Mouse (Mus musculus): Measurements from ENCODE around the gene Scamp3.
A peak's percentile ranks its signal among the peaks of the same experiment; 100 is the strongest.

The Scamp3 gene

GRCm38 (mm10) chr3:89163123-89163522 is 14.2 kb upstream of the Scamp3 start:
- no peak for DNase-seq (ENCODE audit: low spot score in 2 of 2)

- DNase-seq (ENCODE audit: low spot score in 2 of 2) = no peak
Observed at GRCm38 (mm10) chr3:89163643-89164245, 13.5 kb upstream of the Scamp3 start.

- DNase-seq (ENCODE audit: low spot score in 2 of 2) = peak; percentile 90 to 96
Observed at GRCm38 (mm10) chr3:89164506-89165267, 12.6 kb upstream of the Scamp3 start, which contains the start of gene Clk2. TSS of gene Clk2 (plus strand) at chr3:89164795.

- DNase-seq (ENCODE audit: low spot score in 2 of 2) = no peak
Observed at GRCm38 (mm10) chr3:89165268-89165870, 11.9 kb upstream of the Scamp3 start.

GRCm38 (mm10) chr3:89166945-89167344 is 10.3 kb upstream of the Scamp3 start:
- DNase-seq (ENCODE audit: low spot score in 2 of 2) = no peak

GRCm38 (mm10) chr3:89174844-89175243 is 2.4 kb upstream of the Scamp3 start:
- no peak for DNase-seq (ENCODE audit: low spot score in 2 of 2)

GRCm38 (mm10) chr3:89175544-89175943 is 1.7 kb upstream of the Scamp3 start:
- no peak for DNase-seq (ENCODE audit: low spot score in 2 of 2)

GRCm38 (mm10) chr3:89176421-89176820 is 852 bp upstream of the Scamp3 start:
- DNase-seq (ENCODE audit: low spot score in 2 of 2) = no peak

- DNase-seq (ENCODE audit: low spot score in 2 of 2) = no peak
Observed at GRCm38 (mm10) chr3:89178107-89178385, 773 bp downstream of the Scamp3 start.

- DNase-seq (ENCODE audit: low spot score in 2 of 2) = no peak
Observed at GRCm38 (mm10) chr3:89179056-89179455, 1.8 kb downstream of the Scamp3 start.

- no peak for DNase-seq (ENCODE audit: low spot score in 2 of 2)
Observed at GRCm38 (mm10) chr3:89181749-89182500, 4.7 kb downstream of the Scamp3 start.

- no peak for DNase-seq (ENCODE audit: low spot score in 2 of 2)
Observed at GRCm38 (mm10) chr3:89182531-89183057, 5.3 kb downstream of the Scamp3 start.

GRCm38 (mm10) chr3:89183058-89183958 is 6.0 kb downstream of the Scamp3 start, which contains the start of gene Fam189b:
TSS of gene Fam189b (plus strand) at chr3:89183143.
- DNase-seq (ENCODE audit: low spot score in 2 of 2) = peak in 1 of 2 experiments; percentile 72

- DNase-seq (ENCODE audit: low spot score in 2 of 2) = no peak
Observed at GRCm38 (mm10) chr3:89183959-89184315, 6.7 kb downstream of the Scamp3 start.

GRCm38 (mm10) chr3:89187197-89187596 is 9.9 kb downstream of the Scamp3 start:
- DNase-seq (ENCODE audit: low spot score in 2 of 2) = peak in 1 of 2 experiments; percentile 52

GRCm38 (mm10) chr3:89187690-89188477 is 10.6 kb downstream of the Scamp3 start:
- DNase-seq (ENCODE audit: low spot score in 2 of 2) = peak in 1 of 2 experiments; percentile 35

- peak in 1 of 2 experiments; percentile 47 for DNase-seq (ENCODE audit: low spot score in 2 of 2)
Observed at GRCm38 (mm10) chr3:89188478-89188875, 11.2 kb downstream of the Scamp3 start.

- DNase-seq (ENCODE audit: low spot score in 2 of 2) = no peak
Observed at GRCm38 (mm10) chr3:89190436-89190835, 13.2 kb downstream of the Scamp3 start.

- no peak for DNase-seq (ENCODE audit: low spot score in 2 of 2)
Observed at GRCm38 (mm10) chr3:89193351-89193750, 16.1 kb downstream of the Scamp3 start.

- peak in 1 of 2 experiments; percentile 63 for DNase-seq (ENCODE audit: low spot score in 2 of 2)
Observed at GRCm38 (mm10) chr3:89193853-89194252, 16.6 kb downstream of the Scamp3 start.
